Mouse (Mus musculus): ENCODE results near the gene Bcl2l11. TPM values are rescaled to one million over a fixed set of nuclear protein-coding genes. Genes with fewer than 3 reads are reported as not detected.
"Not testable (repeated sequence)": the region's sequence is repeated elsewhere in the genome, so short reads cannot be mapped to it uniquely, and the experiment has no call there.

Bcl2l11 gene
- total RNA-seq, 2 experiments from 2014 or later: 28.2 to 29.9 TPM

GRCm38 (mm10) chr2:128175625-128176024 lies 49.8 kb downstream of the Bcl2l11 start:
- no peak for DNase-seq

GRCm38 (mm10) chr2:128176391-128177044 lies 50.7 kb downstream of the Bcl2l11 start:
- DNase-seq: peak; percentile 51

- DNase-seq: peak; percentile 64
These were observed 51.4 kb downstream of the Bcl2l11 start for GRCm38 (mm10) chr2:128177241-128177661.

GRCm38 (mm10) chr2:128179126-128179807 lies 53.4 kb downstream of the Bcl2l11 start:
- DNase-seq: peak; percentile 34

- DNase-seq: peak; percentile 89
These were observed 54.1 kb downstream of the Bcl2l11 start for GRCm38 (mm10) chr2:128179808-128180379.

- DNase-seq: not testable (repeated sequence)
These were observed 56.3 kb downstream of the Bcl2l11 start for GRCm38 (mm10) chr2:128182181-128182580.

GRCm38 (mm10) chr2:128182751-128183150 lies 56.9 kb downstream of the Bcl2l11 start:
- DNase-seq: no peak

GRCm38 (mm10) chr2:128183762-128184161 lies 57.9 kb downstream of the Bcl2l11 start:
- no peak for DNase-seq

- DNase-seq: no peak
These were observed 60.1 kb downstream of the Bcl2l11 start for GRCm38 (mm10) chr2:128185942-128186341.

GRCm38 (mm10) chr2:128187277-128187676 lies 61.4 kb downstream of the Bcl2l11 start:
- DNase-seq: peak; percentile 76

GRCm38 (mm10) chr2:128188461-128188860 lies 62.6 kb downstream of the Bcl2l11 start:
- DNase-seq: no peak

GRCm38 (mm10) chr2:128189691-128190090 lies 63.9 kb downstream of the Bcl2l11 start:
- DNase-seq: no peak

GRCm38 (mm10) chr2:128190196-128190595 lies 64.4 kb downstream of the Bcl2l11 start:
- no peak for DNase-seq

- no peak for DNase-seq
These were observed 67.6 kb downstream of the Bcl2l11 start for GRCm38 (mm10) chr2:128193411-128193810.

GRCm38 (mm10) chr2:128197379-128197778 lies 71.5 kb downstream of the Bcl2l11 start:
- DNase-seq: no peak

GRCm38 (mm10) chr2:128203147-128203546 lies 77.3 kb downstream of the Bcl2l11 start:
- no peak for DNase-seq

- no peak for DNase-seq
These were observed 78.0 kb downstream of the Bcl2l11 start for GRCm38 (mm10) chr2:128203749-128204405.

GRCm38 (mm10) chr2:128208541-128208940 lies 82.7 kb downstream of the Bcl2l11 start:
- DNase-seq: no peak

GRCm38 (mm10) chr2:128209841-128210329 lies 84.0 kb downstream of the Bcl2l11 start:
- DNase-seq: no peak

GRCm38 (mm10) chr2:128210376-128210775 lies 84.5 kb downstream of the Bcl2l11 start:
- DNase-seq: peak; percentile 26

GRCm38 (mm10) chr2:128211022-128211880 lies 85.4 kb downstream of the Bcl2l11 start:
- DNase-seq: no peak

- DNase-seq: peak; percentile 14
These were observed 86.0 kb downstream of the Bcl2l11 start for GRCm38 (mm10) chr2:128211881-128212209.
